Mouse (Mus musculus): ENCODE data around the gene Ptprn2.

DNA sequence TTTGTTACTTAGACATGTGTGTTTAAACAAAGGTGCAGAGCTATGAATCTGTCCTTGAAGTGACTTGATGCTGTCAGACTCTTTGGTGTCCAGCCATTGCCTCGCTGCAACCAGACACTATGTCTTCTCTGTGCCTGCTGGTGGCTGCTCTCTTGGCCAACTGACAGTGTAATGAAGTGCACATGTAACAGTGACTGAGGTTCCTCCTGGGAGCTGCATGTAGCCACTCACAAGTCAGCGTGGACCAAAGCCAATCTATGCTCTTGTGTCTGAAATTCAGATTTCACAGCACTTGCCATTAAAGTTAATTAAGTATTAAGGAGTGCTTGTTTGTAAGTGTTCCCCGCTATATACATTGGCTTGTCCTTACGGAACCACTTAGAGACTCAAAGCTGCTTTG lies 537.7 kb downstream of the Ptprn2 start:
- no peak for TF ChIP-seq POLR2A (IDR thresholded peaks at IDR 0.05; ENCODE audit: insufficient read depth, low read length)
- no peak for TF ChIP-seq CTCF (IDR thresholded peaks at IDR 0.05; ENCODE audit: low read depth, low read length)
- no peak for TF ChIP-seq EP300 (IDR thresholded peaks at IDR 0.05; ENCODE audit: insufficient read depth, low read depth, low read length)

Data from ES-Bruce4 (cell line).